Mouse (Mus musculus): Measurements from ENCODE around the gene Gm13693.
"Not testable (repeated sequence)": the region's sequence is repeated elsewhere in the genome, so short reads cannot be mapped to it uniquely, and the experiment has no call there.

The Gm13693 gene

DNA sequence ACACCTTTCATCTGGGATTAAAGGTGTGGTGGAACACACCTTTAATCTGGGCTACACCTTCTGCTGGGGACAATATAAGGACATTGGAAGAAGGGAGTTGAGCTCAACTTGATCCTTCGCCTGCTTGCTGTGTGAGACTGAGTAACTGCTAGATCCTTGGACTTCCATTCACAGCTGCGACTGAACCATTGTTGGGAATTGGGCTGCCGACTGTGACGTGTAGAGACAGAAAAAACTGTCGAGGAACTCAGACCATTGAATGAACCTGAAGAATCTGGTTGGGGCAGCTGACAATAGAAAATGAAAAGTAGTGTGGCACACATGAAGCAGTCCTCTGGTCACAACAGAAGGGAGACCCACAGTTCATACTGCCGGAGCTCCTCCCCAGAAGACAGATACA, at the start of gene Gm13693:
Gene Gm13693, plus strand, starts transcription at position 301 of the 400 bp plus-strand sequence.
- in situ Hi-C loops (cut with MboI; ENCODE audit: low pct_unique_long_range_greater_than_20kb in 1 of 2, low sequenced_read_pairs in 2 of 2, unreplicated experiment in 1 of 2), result not testable (repeated sequence)

DNA sequence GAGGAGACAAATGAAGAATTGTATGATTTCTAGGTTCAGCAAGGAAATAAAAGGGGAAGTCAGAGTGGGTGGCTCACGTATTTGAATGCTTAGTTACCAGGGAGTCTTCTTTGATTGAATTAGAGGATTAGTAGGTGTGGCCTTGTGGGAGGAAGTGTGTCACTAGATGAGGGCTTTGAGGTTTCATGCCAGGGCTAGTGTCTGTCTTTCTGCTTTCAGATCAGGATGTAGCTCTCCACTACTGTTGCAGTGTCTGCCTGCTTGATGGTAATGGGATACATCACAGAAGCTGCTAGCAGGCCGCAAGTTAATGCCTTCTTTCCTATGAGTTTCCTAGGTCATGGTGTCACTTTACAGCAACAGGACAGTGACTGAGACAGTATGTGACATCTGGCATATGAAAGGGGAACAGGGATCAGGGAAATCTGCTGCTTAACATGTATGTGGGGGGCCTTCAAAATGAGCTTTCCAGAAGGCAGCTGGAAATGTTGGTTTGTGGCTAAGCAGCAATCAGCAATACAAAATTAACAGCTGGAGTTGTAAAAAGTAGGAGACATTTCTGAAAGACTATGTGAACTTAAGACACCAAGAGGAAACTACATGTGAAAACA, 31.7 kb upstream of the Gm13693 start:
- in situ Hi-C loops (cut with MboI; ENCODE audit: low pct_unique_long_range_greater_than_20kb in 1 of 2, low sequenced_read_pairs in 2 of 2, unreplicated experiment in 1 of 2), result no loop called here

DNA sequence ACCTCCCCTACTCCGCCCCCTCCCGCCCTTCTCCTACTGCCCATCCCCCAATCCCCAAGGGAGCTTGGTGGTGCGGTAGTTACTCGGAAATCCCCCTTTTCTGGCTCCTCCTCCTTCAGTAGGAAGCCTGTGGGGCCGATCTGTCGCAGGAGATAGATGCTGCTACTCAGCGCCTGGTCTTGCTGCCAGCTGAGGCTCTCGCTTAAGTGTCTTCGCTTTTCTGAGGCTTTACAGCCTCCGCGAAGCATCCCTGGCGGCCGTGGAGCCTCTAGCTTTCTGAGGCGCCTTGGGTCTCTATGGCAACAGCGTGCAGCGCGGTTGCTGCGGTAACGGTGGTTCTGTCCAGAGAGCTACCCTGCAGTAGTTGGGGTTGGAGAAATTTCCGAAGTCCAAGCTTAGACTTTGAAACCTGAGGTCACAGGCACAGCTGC, 20.4 kb upstream of the Gm13693 start, which contains the start of gene Zswim2:
Gene Zswim2, minus strand, starts transcription at position 298 of the 431 bp plus-strand sequence.
- in situ Hi-C loops (cut with MboI; ENCODE audit: low pct_unique_long_range_greater_than_20kb in 1 of 2, low sequenced_read_pairs in 2 of 2, unreplicated experiment in 1 of 2), result no loop called here

DNA sequence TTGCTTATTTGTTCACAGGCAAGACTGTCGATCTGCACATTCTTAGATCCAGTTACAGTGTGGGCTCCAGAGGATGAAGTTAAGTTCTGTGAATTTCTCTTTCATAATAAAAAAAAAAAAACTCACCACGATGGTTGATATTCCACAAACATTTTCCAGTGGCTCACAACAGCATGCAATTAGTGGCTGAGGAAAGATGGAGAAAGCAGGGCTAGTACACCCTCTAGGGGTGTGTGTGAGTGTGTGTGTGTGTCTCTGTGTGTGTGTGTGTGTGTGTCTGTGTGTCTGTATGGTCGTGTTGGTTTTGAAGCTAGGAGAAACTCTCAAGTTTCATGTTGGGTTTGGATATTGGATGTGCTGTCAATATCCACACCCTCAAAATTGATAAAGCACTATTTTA, 19.9 kb upstream of the Gm13693 start:
- in situ Hi-C loops (cut with MboI; ENCODE audit: low pct_unique_long_range_greater_than_20kb in 1 of 2, low sequenced_read_pairs in 2 of 2, unreplicated experiment in 1 of 2), result no loop called here

DNA sequence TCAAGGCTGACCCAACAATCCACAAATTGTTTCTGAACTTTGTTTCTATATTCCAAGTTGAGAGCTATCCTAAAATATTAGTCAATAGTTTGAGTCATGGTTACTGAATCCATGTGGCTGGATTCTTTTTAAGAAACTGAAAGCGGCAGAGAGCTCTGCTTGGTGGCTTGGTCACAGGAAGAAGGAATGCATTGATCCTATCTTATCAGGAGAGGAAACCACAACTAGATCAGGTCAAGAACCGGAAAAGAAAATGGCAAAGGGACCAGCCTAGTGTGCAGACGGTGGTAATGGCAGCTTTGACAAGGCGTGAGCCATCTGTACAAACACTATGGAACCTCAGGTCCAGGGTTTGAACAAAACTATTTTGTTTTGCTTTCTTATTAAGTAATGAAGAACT, 19.5 kb upstream of the Gm13693 start:
- in situ Hi-C loops (cut with MboI; ENCODE audit: low pct_unique_long_range_greater_than_20kb in 1 of 2, low sequenced_read_pairs in 2 of 2, unreplicated experiment in 1 of 2), result no loop called here

DNA sequence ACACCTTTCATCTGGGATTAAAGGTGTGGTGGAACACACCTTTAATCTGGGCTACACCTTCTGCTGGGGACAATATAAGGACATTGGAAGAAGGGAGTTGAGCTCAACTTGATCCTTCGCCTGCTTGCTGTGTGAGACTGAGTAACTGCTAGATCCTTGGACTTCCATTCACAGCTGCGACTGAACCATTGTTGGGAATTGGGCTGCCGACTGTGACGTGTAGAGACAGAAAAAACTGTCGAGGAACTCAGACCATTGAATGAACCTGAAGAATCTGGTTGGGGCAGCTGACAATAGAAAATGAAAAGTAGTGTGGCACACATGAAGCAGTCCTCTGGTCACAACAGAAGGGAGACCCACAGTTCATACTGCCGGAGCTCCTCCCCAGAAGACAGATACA, 5.9 kb upstream of the Gm13693 start, which contains the start of gene Gm13698:
Gene Gm13698, plus strand, starts transcription at position 301 of the 400 bp plus-strand sequence.
- in situ Hi-C loops (cut with MboI; ENCODE audit: low pct_unique_long_range_greater_than_20kb in 1 of 2, low sequenced_read_pairs in 2 of 2, unreplicated experiment in 1 of 2), result not testable (repeated sequence)

DNA sequence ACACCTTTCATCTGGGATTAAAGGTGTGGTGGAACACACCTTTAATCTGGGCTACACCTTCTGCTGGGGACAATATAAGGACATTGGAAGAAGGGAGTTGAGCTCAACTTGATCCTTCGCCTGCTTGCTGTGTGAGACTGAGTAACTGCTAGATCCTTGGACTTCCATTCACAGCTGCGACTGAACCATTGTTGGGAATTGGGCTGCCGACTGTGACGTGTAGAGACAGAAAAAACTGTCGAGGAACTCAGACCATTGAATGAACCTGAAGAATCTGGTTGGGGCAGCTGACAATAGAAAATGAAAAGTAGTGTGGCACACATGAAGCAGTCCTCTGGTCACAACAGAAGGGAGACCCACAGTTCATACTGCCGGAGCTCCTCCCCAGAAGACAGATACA, 5.7 kb downstream of the Gm13693 start, which contains the start of gene Gm13695:
Gene Gm13695, plus strand, starts transcription at position 301 of the 400 bp plus-strand sequence.
- in situ Hi-C loops (cut with MboI; ENCODE audit: low pct_unique_long_range_greater_than_20kb in 1 of 2, low sequenced_read_pairs in 2 of 2, unreplicated experiment in 1 of 2), result not testable (repeated sequence)

DNA sequence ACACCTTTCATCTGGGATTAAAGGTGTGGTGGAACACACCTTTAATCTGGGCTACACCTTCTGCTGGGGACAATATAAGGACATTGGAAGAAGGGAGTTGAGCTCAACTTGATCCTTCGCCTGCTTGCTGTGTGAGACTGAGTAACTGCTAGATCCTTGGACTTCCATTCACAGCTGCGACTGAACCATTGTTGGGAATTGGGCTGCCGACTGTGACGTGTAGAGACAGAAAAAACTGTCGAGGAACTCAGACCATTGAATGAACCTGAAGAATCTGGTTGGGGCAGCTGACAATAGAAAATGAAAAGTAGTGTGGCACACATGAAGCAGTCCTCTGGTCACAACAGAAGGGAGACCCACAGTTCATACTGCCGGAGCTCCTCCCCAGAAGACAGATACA, 11.5 kb downstream of the Gm13693 start, which contains the start of gene Gm13696:
Gene Gm13696, plus strand, starts transcription at position 301 of the 400 bp plus-strand sequence.
- in situ Hi-C loops (cut with MboI; ENCODE audit: low pct_unique_long_range_greater_than_20kb in 1 of 2, low sequenced_read_pairs in 2 of 2, unreplicated experiment in 1 of 2), result not testable (repeated sequence)

DNA sequence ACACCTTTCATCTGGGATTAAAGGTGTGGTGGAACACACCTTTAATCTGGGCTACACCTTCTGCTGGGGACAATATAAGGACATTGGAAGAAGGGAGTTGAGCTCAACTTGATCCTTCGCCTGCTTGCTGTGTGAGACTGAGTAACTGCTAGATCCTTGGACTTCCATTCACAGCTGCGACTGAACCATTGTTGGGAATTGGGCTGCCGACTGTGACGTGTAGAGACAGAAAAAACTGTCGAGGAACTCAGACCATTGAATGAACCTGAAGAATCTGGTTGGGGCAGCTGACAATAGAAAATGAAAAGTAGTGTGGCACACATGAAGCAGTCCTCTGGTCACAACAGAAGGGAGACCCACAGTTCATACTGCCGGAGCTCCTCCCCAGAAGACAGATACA, 17.3 kb downstream of the Gm13693 start, which contains the start of gene Gm13694:
Gene Gm13694, plus strand, starts transcription at position 301 of the 400 bp plus-strand sequence.
- in situ Hi-C loops (cut with MboI; ENCODE audit: low pct_unique_long_range_greater_than_20kb in 1 of 2, low sequenced_read_pairs in 2 of 2, unreplicated experiment in 1 of 2), result not testable (repeated sequence)

DNA sequence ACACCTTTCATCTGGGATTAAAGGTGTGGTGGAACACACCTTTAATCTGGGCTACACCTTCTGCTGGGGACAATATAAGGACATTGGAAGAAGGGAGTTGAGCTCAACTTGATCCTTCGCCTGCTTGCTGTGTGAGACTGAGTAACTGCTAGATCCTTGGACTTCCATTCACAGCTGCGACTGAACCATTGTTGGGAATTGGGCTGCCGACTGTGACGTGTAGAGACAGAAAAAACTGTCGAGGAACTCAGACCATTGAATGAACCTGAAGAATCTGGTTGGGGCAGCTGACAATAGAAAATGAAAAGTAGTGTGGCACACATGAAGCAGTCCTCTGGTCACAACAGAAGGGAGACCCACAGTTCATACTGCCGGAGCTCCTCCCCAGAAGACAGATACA, 23.1 kb downstream of the Gm13693 start, which contains the start of gene Gm13697:
Gene Gm13697, plus strand, starts transcription at position 301 of the 400 bp plus-strand sequence.
- in situ Hi-C loops (cut with MboI; ENCODE audit: low pct_unique_long_range_greater_than_20kb in 1 of 2, low sequenced_read_pairs in 2 of 2, unreplicated experiment in 1 of 2), result not testable (repeated sequence)

DNA sequence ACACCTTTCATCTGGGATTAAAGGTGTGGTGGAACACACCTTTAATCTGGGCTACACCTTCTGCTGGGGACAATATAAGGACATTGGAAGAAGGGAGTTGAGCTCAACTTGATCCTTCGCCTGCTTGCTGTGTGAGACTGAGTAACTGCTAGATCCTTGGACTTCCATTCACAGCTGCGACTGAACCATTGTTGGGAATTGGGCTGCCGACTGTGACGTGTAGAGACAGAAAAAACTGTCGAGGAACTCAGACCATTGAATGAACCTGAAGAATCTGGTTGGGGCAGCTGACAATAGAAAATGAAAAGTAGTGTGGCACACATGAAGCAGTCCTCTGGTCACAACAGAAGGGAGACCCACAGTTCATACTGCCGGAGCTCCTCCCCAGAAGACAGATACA, 28.9 kb downstream of the Gm13693 start, which contains the start of gene Gm13691:
Gene Gm13691, plus strand, starts transcription at position 301 of the 400 bp plus-strand sequence.
- in situ Hi-C loops (cut with MboI; ENCODE audit: low pct_unique_long_range_greater_than_20kb in 1 of 2, low sequenced_read_pairs in 2 of 2, unreplicated experiment in 1 of 2), result not testable (repeated sequence)

DNA sequence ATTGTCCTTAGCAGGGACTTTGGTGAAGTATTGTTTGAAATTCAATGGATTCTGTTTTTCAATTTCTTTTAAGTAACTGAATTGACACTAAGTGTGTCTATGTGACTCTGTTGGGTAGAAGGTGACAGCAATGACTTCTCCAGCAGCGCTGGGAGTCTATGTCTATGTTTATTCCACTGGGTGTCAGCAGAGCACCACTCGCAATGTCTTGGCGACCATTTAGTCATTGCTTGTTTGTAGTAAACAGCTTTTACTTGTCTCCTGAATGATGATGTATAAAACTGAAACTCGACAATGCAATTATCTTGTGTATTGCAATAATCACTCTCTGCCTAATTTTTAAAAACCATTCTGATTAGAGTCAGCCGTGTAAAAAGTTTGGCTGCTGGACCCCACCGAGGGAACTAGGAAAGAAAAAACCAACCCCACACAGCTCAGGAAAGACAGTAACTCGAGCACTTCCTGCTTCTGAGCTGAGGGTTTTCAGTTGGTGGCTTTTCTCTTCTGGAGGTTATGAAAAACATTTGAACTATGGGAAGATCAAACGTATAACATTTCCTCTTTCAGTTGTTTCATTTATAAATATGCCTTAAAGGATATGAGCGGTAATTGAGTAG, 32.4 kb downstream of the Gm13693 start:
- in situ Hi-C loops (cut with MboI; ENCODE audit: low pct_unique_long_range_greater_than_20kb in 1 of 2, low sequenced_read_pairs in 2 of 2, unreplicated experiment in 1 of 2), result not testable (repeated sequence)

DNA sequence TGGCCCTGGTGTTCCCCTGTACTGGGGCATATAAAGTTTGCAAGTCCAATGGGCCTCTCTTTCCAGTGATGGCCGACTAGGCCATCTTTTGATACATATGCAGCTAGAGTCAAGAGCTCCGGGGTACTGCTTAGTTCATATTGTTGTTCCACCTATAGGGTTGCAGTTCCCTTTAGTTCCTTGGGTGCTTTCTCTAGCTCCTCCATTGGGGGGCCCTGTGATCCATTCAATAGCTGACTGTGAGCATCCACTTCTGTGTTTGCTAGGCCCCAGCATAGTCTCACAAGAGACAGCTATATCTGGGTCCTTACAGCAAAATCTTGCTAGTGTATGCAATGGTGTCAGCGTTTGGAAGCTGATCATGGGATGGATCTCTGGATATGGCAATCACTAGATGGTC, 33.2 kb downstream of the Gm13693 start:
- in situ Hi-C loops (cut with MboI; ENCODE audit: low pct_unique_long_range_greater_than_20kb in 1 of 2, low sequenced_read_pairs in 2 of 2, unreplicated experiment in 1 of 2), result not testable (repeated sequence)

DNA sequence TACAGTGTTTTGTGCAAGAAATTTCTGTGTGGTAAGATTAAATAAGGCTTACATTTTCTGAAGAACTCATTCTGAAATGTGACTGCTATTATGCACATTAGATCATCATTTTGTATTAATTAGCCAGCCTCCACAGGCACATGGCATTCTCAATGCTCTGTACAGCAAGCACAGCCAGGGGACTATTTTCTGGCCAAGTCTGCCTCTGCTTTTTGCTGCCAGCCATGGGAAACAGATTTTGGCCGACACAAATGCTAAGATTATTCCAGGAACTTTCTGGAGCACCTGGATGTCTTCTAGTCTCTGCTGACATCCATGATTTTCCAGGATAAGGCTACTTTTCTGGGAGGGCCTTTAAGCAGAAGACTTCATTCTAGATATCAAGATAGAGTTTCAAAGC, 47.6 kb downstream of the Gm13693 start:
- in situ Hi-C loops (cut with MboI; ENCODE audit: low pct_unique_long_range_greater_than_20kb in 1 of 2, low sequenced_read_pairs in 2 of 2, unreplicated experiment in 1 of 2), result no loop called here

DNA sequence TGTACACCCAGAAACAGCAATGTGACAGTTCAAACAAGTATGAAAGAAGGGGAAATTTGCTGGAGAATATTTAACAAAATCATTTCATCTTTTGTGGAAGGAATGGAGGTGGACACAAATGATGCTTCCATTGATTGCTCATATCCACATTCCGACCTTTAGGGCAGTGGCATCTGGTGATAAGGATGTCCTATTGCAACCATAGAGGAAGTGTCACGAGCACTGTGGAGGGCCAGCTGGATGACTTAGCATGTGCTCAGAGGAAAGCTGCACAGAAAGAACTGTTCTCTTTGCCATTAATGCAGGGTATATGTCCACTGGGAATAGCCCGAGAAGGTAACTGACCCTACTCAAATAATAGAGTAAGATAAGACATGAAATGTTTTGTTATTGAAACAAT, 48.5 kb downstream of the Gm13693 start:
- in situ Hi-C loops (cut with MboI; ENCODE audit: low pct_unique_long_range_greater_than_20kb in 1 of 2, low sequenced_read_pairs in 2 of 2, unreplicated experiment in 1 of 2), result no loop called here
